ENCODE assay signal across 22 mouse cellular contexts in the genomic region with DNA sequence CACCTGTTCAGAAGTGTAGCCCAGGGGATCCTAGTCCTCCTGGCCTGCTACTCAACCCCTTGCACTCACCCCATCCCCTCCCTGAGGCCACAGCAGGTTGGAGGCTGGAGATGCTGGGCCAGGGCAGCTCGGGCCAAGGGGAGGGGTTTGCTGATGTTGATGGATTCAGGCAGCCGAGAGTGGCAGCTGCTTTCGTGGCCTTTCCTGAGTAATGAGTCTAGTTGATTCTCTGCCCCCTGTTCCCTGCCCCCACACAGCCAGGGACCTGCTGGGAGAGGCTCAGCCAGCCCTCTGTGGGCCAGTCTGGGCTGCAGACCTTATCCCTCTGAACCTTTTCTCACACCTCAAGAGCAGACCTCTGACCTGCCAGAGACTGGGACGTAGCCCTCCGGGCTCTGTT. TPM values are rescaled to one million over a fixed set of nuclear protein-coding genes. Genes with fewer than 3 reads are reported as not detected.
DNase-seq lines count a peak whose midpoint lies in the region; ATAC-seq lines count a peak whose summit lies in the region.
"Had no signal": no experiment of that assay in that cellular context is flagged by ENCODE, and none has a peak within 500 bp of the region (broad histone marks: within the 10 kb centered on the region; RNA-seq: fewer than 3 reads in every experiment).

No protein-coding gene starts in this region.

- H3K27me3 ChIP-seq in forebrain, embryonic 10.5 days (ENCODE audit: poor library complexity, severe bottlenecking), result peaks cover 80% of the 10 kb centered on the region
- no peaks in the 10 kb centered on the region for H3K27me3 ChIP-seq in forebrain, embryonic 11.5 days (ENCODE audit: control insufficient read depth, insufficient read depth, low read length)
- peaks cover 46% of the 10 kb centered on the region for H3K27me3 ChIP-seq in midbrain, embryonic 10.5 days (ENCODE audit: low read depth, poor library complexity, severe bottlenecking)
- no peaks in the 10 kb centered on the region for H3K27me3 ChIP-seq in midbrain, embryonic 15.5 days (replicated peaks)
- no peaks in the 10 kb centered on the region for H3K27me3 ChIP-seq in embryonic facial prominence, embryonic 12.5 days
- H3K27me3 ChIP-seq: forebrain, embryonic 13.5 days; liver, embryonic 13.5 days; lung, embryonic 15.5 days had no signal

- peak overlapping the region; percentile 56; the same call in 1 of the 2 replicates for H3K27ac ChIP-seq in forebrain, embryonic 10.5 days
- no peak overlapping the region for H3K27ac ChIP-seq in forebrain, embryonic 11.5 days (ENCODE audit: low read depth, low read length)
- H3K27ac ChIP-seq in midbrain, embryonic 10.5 days (replicated peaks), result peak overlapping the region; percentile 78
- no peak overlapping the region for H3K27ac ChIP-seq in midbrain, embryonic 15.5 days
- H3K27ac ChIP-seq in embryonic facial prominence, embryonic 12.5 days, result no peak overlapping the region
- H3K27ac ChIP-seq: forebrain, embryonic 13.5 days; layer of hippocampus, adult 2 months; liver, embryonic 13.5 days; lung, embryonic 15.5 days; macrophage had no signal

- no peak for ATAC-seq in forebrain, embryonic 11.5 days (replicated peaks; ENCODE audit: low FRiP score)
- ATAC-seq in midbrain, embryonic 15.5 days (replicated peaks), result no peak
- ATAC-seq in embryonic facial prominence, embryonic 12.5 days (ENCODE audit: insufficient number of reproducible peaks, insufficient read depth, low FRiP score, low TSS enrichment), result peak; percentile 65; the same call in 1 of the 2 replicates
- ATAC-seq: CD4-positive, CD25-positive, alpha-beta regulatory T cell, adult 4 months; forebrain, embryonic 13.5 days had no signal

- no peaks in the 10 kb centered on the region for H3K36me3 ChIP-seq in forebrain, embryonic 10.5 days (replicated peaks)
- no peaks in the 10 kb centered on the region for H3K36me3 ChIP-seq in forebrain, embryonic 11.5 days (ENCODE audit: control insufficient read depth, insufficient read depth, low read length)
- H3K36me3 ChIP-seq in midbrain, embryonic 10.5 days, result no peaks in the 10 kb centered on the region
- no peaks in the 10 kb centered on the region for H3K36me3 ChIP-seq in midbrain, embryonic 15.5 days (replicated peaks)
- H3K36me3 ChIP-seq in embryonic facial prominence, embryonic 12.5 days, result no peaks in the 10 kb centered on the region
- H3K36me3 ChIP-seq: liver, embryonic 13.5 days; lung, embryonic 15.5 days had no signal

- no peaks in the 10 kb centered on the region for H3K9me3 ChIP-seq in forebrain, embryonic 10.5 days
- no peaks in the 10 kb centered on the region for H3K9me3 ChIP-seq in forebrain, embryonic 11.5 days (ENCODE audit: control insufficient read depth, low read length)
- no peaks in the 10 kb centered on the region for H3K9me3 ChIP-seq in midbrain, embryonic 10.5 days (replicated peaks)
- no peaks in the 10 kb centered on the region for H3K9me3 ChIP-seq in midbrain, embryonic 15.5 days
- H3K9me3 ChIP-seq in embryonic facial prominence, embryonic 12.5 days, result no peaks in the 10 kb centered on the region
- H3K9me3 ChIP-seq: forebrain, embryonic 13.5 days; liver, embryonic 13.5 days; lung, embryonic 15.5 days had no signal

- WGBS in forebrain, embryonic 10.5 days, result 22% methylated on average over 5 of the region's 5 CpGs
- 17% methylated on average over 5 of the region's 5 CpGs for WGBS in forebrain, embryonic 11.5 days
- WGBS in midbrain, embryonic 10.5 days, result 11% methylated on average over 5 of the region's 5 CpGs
- WGBS in midbrain, embryonic 15.5 days, result 28% methylated on average over 5 of the region's 5 CpGs
- 9% methylated on average over 5 of the region's 5 CpGs for WGBS in embryonic facial prominence, embryonic 12.5 days

- no peak overlapping the region for H3K9ac ChIP-seq in forebrain, embryonic 11.5 days (ENCODE audit: low read length)
- no peak overlapping the region for H3K9ac ChIP-seq in midbrain, embryonic 15.5 days
- no peak overlapping the region for H3K9ac ChIP-seq in embryonic facial prominence, embryonic 12.5 days
- H3K9ac ChIP-seq: forebrain, embryonic 13.5 days; liver, embryonic 13.5 days; lung, embryonic 15.5 days had no signal

- no peak overlapping the region for H3K4me2 ChIP-seq in forebrain, embryonic 11.5 days (ENCODE audit: low read depth, low read length, severe bottlenecking)
- H3K4me2 ChIP-seq in midbrain, embryonic 15.5 days, result no peak overlapping the region
- no peak overlapping the region for H3K4me2 ChIP-seq in embryonic facial prominence, embryonic 12.5 days (replicated peaks)
- H3K4me2 ChIP-seq: forebrain, embryonic 13.5 days; heart, embryonic 11.5 days; liver, embryonic 13.5 days; lung, embryonic 15.5 days had no signal

- H3K4me1 ChIP-seq in forebrain, embryonic 10.5 days, result peaks cover 44% of the 10 kb centered on the region
- H3K4me1 ChIP-seq in forebrain, embryonic 11.5 days (replicated peaks; ENCODE audit: control insufficient read depth, insufficient read depth, low read length), result peaks cover 8% of the 10 kb centered on the region; the same call in 1 of the 2 replicates
- peaks cover 60% of the 10 kb centered on the region for H3K4me1 ChIP-seq in midbrain, embryonic 10.5 days
- H3K4me1 ChIP-seq in midbrain, embryonic 15.5 days, result no peaks in the 10 kb centered on the region
- peaks cover 13% of the 10 kb centered on the region; the same call in 1 of the 2 replicates for H3K4me1 ChIP-seq in embryonic facial prominence, embryonic 12.5 days
- H3K4me1 ChIP-seq: forebrain, embryonic 13.5 days; liver, embryonic 13.5 days; lung, embryonic 15.5 days had no signal

- H3K4me3 ChIP-seq in forebrain, embryonic 10.5 days, result no peak overlapping the region
- H3K4me3 ChIP-seq in forebrain, embryonic 11.5 days (ENCODE audit: low read depth, low read length), result no peak overlapping the region
- no peak overlapping the region for H3K4me3 ChIP-seq in midbrain, embryonic 10.5 days
- no peak overlapping the region for H3K4me3 ChIP-seq in midbrain, embryonic 15.5 days
- H3K4me3 ChIP-seq in embryonic facial prominence, embryonic 12.5 days, result no peak overlapping the region
- H3K4me3 ChIP-seq: forebrain, embryonic 13.5 days; layer of hippocampus, adult 2 months; liver, embryonic 13.5 days; lung, embryonic 15.5 days had no signal

- DNase-seq in forebrain, embryonic 10.5 days (ENCODE audit: extremely low spot score, low spot score), result no peak
- no peak for DNase-seq in forebrain, embryonic 11.5 days (ENCODE audit: low spot score)
- peak; percentile 66 for DNase-seq in midbrain, embryonic 10.5 days (ENCODE audit: low spot score)
- DNase-seq in yolk sac, embryonic 10.5 days (ENCODE audit: low spot score), result peak; percentile 73
- DNase-seq in cerebellum, adult 8-10 months, result no peak
- DNase-seq in thymus, postnatal 10 days (ENCODE audit: low spot score in 2 of 2), result no peak
- DNase-seq: adrenal gland, postnatal 25 days; cerebellum, adult 11-12 months; heart, postnatal 10 days; kidney, adult 18-20 months; kidney, postnatal 14 days; liver, embryonic 13.5 days; midbrain, embryonic 14.5 days; thymus, postnatal 14 days had no signal

RNA-seq across cellular contexts. Expression of gene Cpz, which starts 29.5 kb away (rescaled TPM):
- polyA plus RNA-seq in forebrain, embryonic 10.5 days (2016; fragmentation: Nextera tagmentation; extraction: Ambion mirVana), result 4.6 and 5.3 TPM in 2 replicates
- polyA plus RNA-seq in forebrain, embryonic 11.5 days (2014; fragmentation: Nextera tagmentation; extraction: Ambion mirVana), result 4.3 and 4.7 TPM in 2 replicates
- polyA plus RNA-seq in midbrain, embryonic 10.5 days (2016; fragmentation: Nextera tagmentation; extraction: Ambion mirVana), result 3.5 and 4.9 TPM in 2 replicates
- 1.8 and 2.2 TPM in 2 replicates for polyA plus RNA-seq in midbrain, embryonic 15.5 days (2015; fragmentation: Nextera tagmentation; extraction: Ambion mirVana)
- 4.5 and 5.7 TPM in 2 replicates for polyA plus RNA-seq in embryonic facial prominence, embryonic 12.5 days (2016; fragmentation: Nextera tagmentation; extraction: Ambion mirVana)
- polyA plus RNA-seq: macrophage had no signal

Comparison
In these comparisons a context has a peak if more than half of its experiments do, and no peak if none do; other contexts are left out.
1. H3K27ac ChIP-seq: peak in forebrain, embryonic 10.5 days (single experiment) and midbrain, embryonic 10.5 days (single experiment); none in forebrain, embryonic 11.5 days (single experiment), midbrain, embryonic 15.5 days (single experiment) and embryonic facial prominence, embryonic 12.5 days (single experiment).
2. DNase-seq: peak in midbrain, embryonic 10.5 days (single experiment) and yolk sac, embryonic 10.5 days (single experiment); none in forebrain, embryonic 10.5 days (single experiment), forebrain, embryonic 11.5 days (single experiment), cerebellum, adult 8-10 months (single experiment) and thymus, postnatal 10 days (0 of 2).